Mouse (Mus musculus): Measurements from ENCODE around the gene Dnaaf2. TPM values are rescaled to one million over a fixed set of nuclear protein-coding genes. Genes with fewer than 3 reads are reported as not detected.

Dnaaf2 gene
- total RNA-seq (2015; ENCODE audit: low replicate concordance) (2.5 and 10.9 TPM in 2 replicates), total RNA-seq (2017; ENCODE audit: low replicate concordance) (1.4 and 2.8 TPM in 2 replicates)

- peak; percentile 59 for ATAC-seq (replicated peaks; ENCODE audit: low FRiP score, poor library complexity, severe bottlenecking)
These were observed at the start of gene Dnaaf2 for GRCm38 (mm10) chr12:69198164-69198535. Dnaaf2 (minus strand) TSS chr12:69198429.

DNA sequence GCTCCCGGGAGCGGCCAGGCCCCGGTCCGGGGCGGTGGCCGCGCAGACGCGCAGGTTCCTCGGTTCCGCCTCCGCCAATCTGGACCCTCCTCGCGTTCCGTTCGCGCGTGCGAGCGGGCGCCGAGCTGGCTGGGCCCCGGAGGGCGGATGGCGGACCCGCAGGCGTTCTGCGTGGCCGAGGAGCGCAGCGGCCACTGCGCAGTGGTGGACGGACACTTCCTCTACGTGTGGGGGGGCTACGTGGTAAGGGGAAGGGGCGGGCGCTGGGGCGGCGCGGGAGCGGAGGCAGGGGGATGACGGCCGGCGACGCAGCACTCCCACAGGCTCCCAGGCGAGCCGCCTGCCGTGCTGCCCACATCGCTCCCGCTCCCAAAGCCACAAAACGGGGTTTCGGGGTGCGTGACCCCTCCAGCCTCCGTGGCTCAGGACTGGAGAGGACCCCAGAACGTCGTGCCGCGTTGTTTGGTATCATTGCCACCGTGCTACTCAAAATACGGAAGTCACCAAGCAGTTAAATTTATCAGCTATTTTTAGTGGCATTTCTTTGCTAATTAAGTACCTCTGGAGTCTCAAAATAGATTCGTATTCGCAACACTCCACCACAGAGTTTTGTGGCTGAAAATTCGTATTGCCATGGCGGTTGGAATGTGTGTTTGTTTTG is 43.7 kb upstream of the Dnaaf2 start:
- ATAC-seq (replicated peaks; ENCODE audit: low FRiP score, poor library complexity, severe bottlenecking), result peak; percentile 82

GRCm38 (mm10) chr12:69241405-69241770 is 43.2 kb upstream of the Dnaaf2 start:
- ATAC-seq (replicated peaks; ENCODE audit: low FRiP score, poor library complexity, severe bottlenecking), result no peak

GRCm38 (mm10) chr12:69240876-69241275 is 42.6 kb upstream of the Dnaaf2 start, which contains the start of gene Klhdc1:
Klhdc1 (plus strand) TSS chr12:69241176.
- no peak for ATAC-seq (replicated peaks; ENCODE audit: low FRiP score, poor library complexity, severe bottlenecking)

DNA sequence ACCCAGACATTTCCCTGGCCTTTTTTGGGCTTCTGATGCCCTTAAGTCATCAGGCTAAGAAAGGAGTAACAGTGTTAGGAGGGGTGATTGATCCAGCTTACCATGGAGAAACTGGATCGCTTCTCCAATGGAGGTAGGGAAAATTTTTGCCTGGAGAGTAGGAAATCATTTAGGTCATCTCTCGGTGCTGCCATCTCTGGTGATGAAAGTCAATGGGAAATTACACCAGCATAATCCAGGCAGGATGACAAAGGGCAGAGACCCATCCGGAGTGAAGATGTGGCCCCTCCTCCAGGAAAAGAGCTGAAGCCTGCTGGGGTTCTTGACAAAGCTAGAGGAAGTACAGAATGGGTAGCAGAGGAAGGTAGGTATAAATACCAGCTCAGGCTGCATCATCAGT is 40.1 kb upstream of the Dnaaf2 start:
- no peak for ATAC-seq (replicated peaks; ENCODE audit: low FRiP score, poor library complexity, severe bottlenecking)

DNA sequence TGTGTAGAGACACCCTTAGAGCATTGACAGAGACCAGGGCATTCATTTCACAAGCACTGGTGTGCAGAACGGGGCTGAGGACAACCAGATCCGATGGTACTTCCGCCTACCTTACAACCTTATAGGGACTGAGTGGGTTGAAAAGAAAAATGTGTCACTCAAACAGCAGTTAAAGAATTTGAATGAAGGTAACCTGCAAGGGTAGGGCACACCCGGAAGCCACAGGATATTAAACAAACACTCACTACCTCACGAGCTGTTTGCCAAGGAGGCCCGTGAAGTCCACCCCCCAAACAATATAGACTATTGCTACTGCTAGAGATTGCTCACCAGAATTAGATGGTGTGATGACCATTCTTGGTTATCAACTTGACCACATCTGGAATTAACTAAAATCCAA is 37.6 kb upstream of the Dnaaf2 start:
- ATAC-seq (replicated peaks; ENCODE audit: low FRiP score, poor library complexity, severe bottlenecking), result no peak

- ATAC-seq (replicated peaks; ENCODE audit: low FRiP score, poor library complexity, severe bottlenecking), result no peak
These were observed 31.0 kb upstream of the Dnaaf2 start for GRCm38 (mm10) chr12:69229251-69229650.

DNA sequence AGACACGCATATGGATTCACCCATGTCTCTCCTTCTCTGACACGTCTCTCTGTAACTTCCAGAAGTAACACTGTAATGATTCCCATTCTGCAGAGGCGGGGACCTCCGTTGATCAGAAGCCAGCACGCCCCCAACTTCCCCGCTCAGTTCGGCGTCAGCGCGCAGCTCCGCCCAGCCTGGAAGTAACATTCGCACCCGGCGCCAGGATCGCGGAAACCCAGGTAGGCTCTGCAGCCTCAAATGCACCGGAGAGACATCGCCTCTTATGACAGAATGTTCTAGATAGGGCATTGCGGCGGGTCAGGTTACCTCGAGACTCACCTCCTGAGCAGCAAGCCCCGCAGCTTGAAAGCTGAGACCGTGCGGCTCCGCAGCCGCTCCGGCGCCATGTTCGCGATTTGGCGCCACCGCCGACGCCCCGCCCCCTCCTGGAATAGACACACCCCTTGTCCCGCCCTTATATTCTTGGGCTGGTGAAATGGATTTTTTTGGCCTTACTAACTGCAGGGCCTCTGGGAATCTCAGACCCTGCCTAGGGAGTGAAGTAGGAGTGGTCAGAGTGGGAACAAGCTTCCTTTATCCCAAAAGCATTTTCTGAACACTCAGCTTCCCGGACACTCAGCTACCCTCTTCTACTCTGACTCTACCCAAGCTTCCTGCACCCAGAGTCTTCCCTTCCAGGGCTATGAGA is 29.7 kb upstream of the Dnaaf2 start, which contains the start of gene Pole2:
Gene Pole2, minus strand, starts transcription at position 420 of the 691 bp plus-strand sequence.
- ATAC-seq (replicated peaks; ENCODE audit: low FRiP score, poor library complexity, severe bottlenecking), result peak; percentile 97

DNA sequence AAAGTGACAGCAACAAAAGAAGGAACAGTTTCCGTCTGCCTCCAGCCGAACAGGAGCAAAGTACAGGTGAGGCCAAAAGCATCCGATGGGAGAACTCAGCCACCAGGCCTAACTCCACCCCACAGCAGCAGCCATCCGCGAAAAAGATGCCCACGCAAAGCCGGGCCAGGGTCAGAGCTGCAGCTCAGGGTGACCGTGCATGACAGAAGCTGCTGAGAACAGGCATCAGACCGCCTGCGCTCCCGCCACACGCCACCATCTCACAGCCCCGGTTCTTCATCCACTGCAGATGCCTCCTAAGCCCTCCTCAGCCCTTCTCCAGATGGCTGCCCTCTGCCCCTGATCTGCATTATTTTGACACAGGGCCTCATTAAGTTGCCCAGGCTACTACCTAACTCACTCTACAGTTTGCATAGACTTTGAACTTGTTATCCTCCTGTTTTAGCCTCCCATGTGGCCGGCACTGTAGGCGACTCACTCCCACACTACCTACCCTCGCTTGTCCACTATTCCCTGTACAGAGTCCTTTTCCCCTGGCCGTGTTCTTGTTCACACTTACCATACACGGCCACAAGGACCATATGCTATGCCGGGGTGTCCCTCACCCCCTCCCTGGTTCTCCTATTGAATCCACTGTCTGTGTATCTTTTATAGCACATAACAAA is 22.5 kb upstream of the Dnaaf2 start:
- 0 out of 2 replicates have a peak, but pooled peaks have one; percentile 14 for ATAC-seq (replicated peaks; ENCODE audit: low FRiP score, poor library complexity, severe bottlenecking)

GRCm38 (mm10) chr12:69216587-69216986 is 18.4 kb upstream of the Dnaaf2 start:
- ATAC-seq (replicated peaks; ENCODE audit: low FRiP score, poor library complexity, severe bottlenecking), result no peak

DNA sequence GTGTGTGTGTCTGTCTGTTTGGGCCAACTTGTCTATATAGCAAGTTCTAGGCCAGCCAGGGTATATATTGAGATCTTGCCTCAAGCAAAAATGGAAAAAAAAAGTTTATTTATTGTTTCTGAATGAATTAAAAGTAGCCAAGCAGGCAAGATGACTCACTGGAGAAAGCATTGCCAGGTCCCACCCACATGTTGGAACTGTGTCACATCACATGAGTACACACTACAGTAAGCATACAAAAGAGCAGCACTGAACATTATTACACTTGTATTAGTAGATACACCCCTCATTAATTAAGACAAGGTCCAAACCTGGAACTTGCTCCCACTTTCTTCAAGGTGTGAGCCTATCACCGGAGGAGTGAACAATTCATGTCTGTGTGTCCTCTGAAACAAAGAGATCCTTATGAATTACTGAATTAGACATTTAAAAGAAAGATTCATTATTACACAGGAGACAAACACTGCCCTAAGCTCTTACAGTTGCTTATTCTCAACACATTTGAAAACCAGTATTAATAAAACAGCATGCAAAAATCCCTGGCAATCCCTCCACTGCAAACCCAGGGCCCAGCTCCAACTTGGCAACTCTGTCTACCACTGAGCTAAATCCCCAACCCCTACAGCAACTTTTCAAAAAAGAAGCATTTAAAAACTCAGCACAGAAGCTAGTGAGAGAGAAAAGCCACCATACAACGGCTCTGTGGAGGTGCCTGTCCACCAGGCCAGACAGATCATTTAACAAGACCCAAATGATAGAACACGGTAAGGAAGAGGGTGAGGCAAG is 17.0 kb upstream of the Dnaaf2 start:
- no peak for ATAC-seq (replicated peaks; ENCODE audit: low FRiP score, poor library complexity, severe bottlenecking)

DNA sequence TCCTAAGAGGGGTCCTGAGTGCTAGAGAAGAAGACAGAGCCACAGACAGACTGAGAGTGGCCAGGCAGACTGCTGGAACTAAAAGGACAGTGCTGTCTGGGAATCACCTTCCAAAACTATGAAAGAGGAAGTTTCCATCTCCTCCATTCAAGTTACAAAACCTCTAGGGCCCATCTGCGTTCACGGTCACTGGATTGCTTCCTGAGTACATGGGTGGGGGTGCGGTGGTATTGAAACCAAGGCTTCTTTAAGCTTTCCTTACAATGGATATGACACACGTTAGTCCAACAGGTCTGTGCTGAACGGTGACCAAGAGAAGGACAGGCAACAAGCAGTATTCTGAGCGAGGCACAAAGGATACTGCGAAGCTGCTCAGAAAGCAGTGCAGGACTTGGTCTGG is 16.2 kb upstream of the Dnaaf2 start:
- no peak for ATAC-seq (replicated peaks; ENCODE audit: low FRiP score, poor library complexity, severe bottlenecking)

DNA sequence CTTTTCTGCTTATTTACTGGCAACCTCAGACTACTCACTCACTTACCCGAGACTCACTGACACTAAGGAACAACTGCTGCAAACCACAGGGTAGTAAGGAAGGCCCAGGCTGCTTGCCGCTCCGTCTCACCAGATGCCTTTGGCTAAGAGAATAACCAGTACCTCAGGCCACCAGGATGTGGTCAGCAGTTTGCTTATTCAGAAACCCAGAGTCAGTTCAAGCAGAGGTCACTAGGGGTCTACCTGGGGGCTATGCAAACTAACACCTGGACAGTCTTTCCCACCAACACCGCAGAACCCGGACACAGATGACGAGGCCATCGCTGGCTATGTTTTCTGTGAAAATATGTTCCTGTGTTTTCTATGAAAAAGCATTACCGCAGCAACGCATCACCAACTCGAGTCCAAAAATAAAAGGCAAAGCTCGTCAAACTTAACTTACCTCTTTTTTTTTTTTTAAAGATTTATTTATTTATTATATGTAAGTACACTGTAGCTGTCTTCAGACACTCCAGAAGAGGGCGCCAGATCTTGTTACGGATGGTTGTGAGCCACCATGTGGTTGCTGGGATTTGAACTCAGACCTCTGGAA is 15.1 kb upstream of the Dnaaf2 start:
- no peak for ATAC-seq (replicated peaks; ENCODE audit: low FRiP score, poor library complexity, severe bottlenecking)

GRCm38 (mm10) chr12:69211057-69211456 is 12.8 kb upstream of the Dnaaf2 start:
- no peak for ATAC-seq (replicated peaks; ENCODE audit: low FRiP score, poor library complexity, severe bottlenecking)

DNA sequence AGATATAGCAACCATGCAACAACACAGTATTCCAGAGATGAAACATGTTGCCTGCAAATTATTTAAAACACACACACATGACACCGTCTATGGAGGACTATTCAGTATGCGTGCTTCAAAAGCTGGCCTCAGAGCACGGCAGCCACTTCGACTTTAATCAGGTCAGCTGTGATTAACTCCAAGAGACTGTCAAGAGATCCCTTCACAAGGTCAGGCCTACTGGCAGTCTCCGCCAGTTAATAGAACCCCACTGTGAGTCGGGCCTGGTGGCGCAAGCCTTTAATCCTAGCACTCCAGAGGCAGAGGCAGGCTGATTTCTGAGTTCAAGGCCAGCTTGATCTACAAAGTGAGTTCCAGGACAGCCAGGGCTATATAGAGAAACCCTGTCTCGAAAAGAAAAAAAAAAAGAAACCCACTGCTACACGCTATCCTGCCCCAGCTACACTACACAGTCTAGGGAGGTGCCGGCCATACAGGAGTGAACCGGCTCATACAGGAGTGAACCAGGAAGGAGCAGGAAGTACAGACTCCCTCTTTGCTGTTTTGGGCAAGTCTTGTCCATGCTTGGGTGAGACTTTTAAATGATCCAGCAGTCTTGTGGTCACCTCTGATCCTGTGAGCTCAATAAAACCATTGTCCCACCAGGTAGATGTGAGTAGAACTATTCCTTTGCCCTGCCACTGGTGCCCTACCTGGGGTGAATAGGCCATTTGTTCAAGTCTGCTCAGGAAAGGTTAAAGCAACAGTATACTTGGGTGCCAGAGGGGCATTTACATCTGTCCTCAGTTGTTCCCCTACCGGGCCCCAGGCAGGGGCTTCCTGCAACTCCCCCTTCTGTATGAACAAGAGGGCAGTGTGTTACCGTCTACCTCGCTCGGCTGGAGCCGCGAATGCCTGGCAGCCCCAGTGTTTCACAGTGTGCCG is 12.1 kb upstream of the Dnaaf2 start:
- ATAC-seq (replicated peaks; ENCODE audit: low FRiP score, poor library complexity, severe bottlenecking), result no peak

DNA sequence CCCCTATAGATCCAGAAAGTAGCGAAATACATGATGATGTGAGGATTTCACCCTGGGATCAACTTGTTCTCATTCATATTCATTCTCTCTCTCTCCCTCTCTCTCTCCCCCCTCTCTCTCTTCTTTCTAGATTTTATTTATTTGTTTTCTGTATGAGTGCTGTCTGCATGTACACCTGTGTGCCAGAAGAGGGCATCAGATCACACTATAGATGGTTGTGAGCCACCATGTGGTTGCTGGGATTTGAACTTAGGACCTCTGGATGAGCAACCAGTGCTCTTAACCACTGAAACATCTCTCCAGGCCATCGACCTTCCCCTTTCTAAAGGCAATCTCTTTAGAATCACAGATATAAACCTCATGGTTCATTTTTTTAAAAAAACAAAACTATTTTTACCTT is 10.3 kb upstream of the Dnaaf2 start:
- ATAC-seq (replicated peaks; ENCODE audit: low FRiP score, poor library complexity, severe bottlenecking), result no peak

GRCm38 (mm10) chr12:69207926-69208325 is 9.7 kb upstream of the Dnaaf2 start:
- no peak for ATAC-seq (replicated peaks; ENCODE audit: low FRiP score, poor library complexity, severe bottlenecking)

GRCm38 (mm10) chr12:69207396-69207795 is 9.2 kb upstream of the Dnaaf2 start:
- ATAC-seq (replicated peaks; ENCODE audit: low FRiP score, poor library complexity, severe bottlenecking), result no peak

All from erythroid progenitor cell, adult 5-6 weeks (primary cell).